Mouse (Mus musculus) megakaryocyte, embryonic 14.5 days (primary cell): Measurements from ENCODE around the gene Ercc8.

Source experiments
- FLI1 ChIP-seq: IDR thresholded peaks from 2 replicates; pipeline ENCODE4 v1.6.1; 2012; ENCODE audit warnings: low read length, inconsistent platforms, mixed read lengths
- GATA1 ChIP-seq: IDR thresholded peaks from 3 replicates; pipeline ENCODE4 v1.6.1; 2012; ENCODE audit warnings: mixed read lengths, low read length, inconsistent platforms, borderline replicate concordance

- TF ChIP-seq GATA1 (no peak), FLI1 (no peak)
These were observed 26.3 kb upstream of the Ercc8 start for GRCm38 (mm10) chr13:108132031-108132819.
